ENCODE assay signal across 39 mouse cellular contexts in the genomic region with DNA sequence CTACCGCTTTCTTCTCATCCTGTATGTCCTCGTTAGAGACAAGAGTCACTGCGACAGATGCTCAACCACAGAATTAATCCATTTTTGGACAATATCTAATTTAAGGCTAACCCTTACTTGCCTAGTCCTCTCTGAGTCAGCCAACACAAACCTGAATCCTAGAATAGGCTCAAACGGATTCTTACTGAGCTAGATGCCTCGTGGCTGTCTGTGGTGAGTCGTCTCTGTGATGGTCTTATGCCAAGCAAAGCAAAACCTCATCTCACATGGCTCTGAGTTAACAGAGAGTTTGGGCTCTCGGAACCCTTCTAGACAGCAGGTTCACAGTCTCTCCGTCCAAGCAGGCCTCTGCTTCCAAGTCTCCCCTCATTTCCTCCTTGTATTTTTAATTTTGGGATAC. TPM values are rescaled to one million over a fixed set of nuclear protein-coding genes. Genes with fewer than 3 reads are reported as not detected.
DNase-seq lines count a peak whose midpoint lies in the region; ATAC-seq and TF ChIP-seq lines count a peak whose summit lies in the region.
"Had no signal": no experiment of that assay in that cellular context is flagged by ENCODE, and none has a peak within 500 bp of the region (broad histone marks: within the 10 kb centered on the region; RNA-seq: fewer than 3 reads in every experiment).

No protein-coding gene starts in this region.

- no peak overlapping the region for H3K27ac ChIP-seq in forebrain, postnatal 0 days (ENCODE audit: low read depth, low read length)
- H3K27ac ChIP-seq in neural tube, embryonic 15.5 days (replicated peaks) = no peak overlapping the region
- H3K27ac ChIP-seq: embryonic facial prominence, embryonic 12.5 days; embryonic facial prominence, embryonic 15.5 days; forebrain, embryonic 10.5 days; forebrain, embryonic 13.5 days; hindbrain, embryonic 12.5 days; hindbrain, embryonic 15.5 days had no signal

- no peak overlapping the region for H3K4me3 ChIP-seq in forebrain, postnatal 0 days (ENCODE audit: low read depth, low read length)
- H3K4me3 ChIP-seq in neural tube, embryonic 15.5 days (replicated peaks) = no peak overlapping the region
- H3K4me3 ChIP-seq: embryonic facial prominence, embryonic 12.5 days; embryonic facial prominence, embryonic 15.5 days; erythroblast, embryonic 14.5 days; forebrain, embryonic 10.5 days; forebrain, embryonic 13.5 days; hindbrain, embryonic 12.5 days; hindbrain, embryonic 15.5 days had no signal

- ATAC-seq in frontal cortex, adult (ENCODE audit: low TSS enrichment) = peak; percentile 27; the same call in 1 of the 2 replicates
- ATAC-seq in forebrain, postnatal 0 days = no peak
- no peak for ATAC-seq in neural tube, embryonic 15.5 days (ENCODE audit: low FRiP score)
- ATAC-seq: CD4-positive, CD25-positive, alpha-beta regulatory T cell, adult 4 months; forebrain, embryonic 13.5 days; forebrain, embryonic 16.5 days; Patski had no signal

- no peaks in the 10 kb centered on the region for H3K9me3 ChIP-seq in forebrain, postnatal 0 days (ENCODE audit: low read length)
- no peaks in the 10 kb centered on the region for H3K9me3 ChIP-seq in neural tube, embryonic 15.5 days (replicated peaks)
- H3K9me3 ChIP-seq: embryonic facial prominence, embryonic 15.5 days; hindbrain, embryonic 12.5 days; hindbrain, embryonic 15.5 days had no signal

- no peak for TF ChIP-seq CTCF in forebrain, postnatal 0 days (IDR thresholded peaks at IDR 0.05; ENCODE audit: low read depth)

- H3K9ac ChIP-seq in forebrain, postnatal 0 days = no peak overlapping the region
- no peak overlapping the region for H3K9ac ChIP-seq in neural tube, embryonic 15.5 days (replicated peaks)
- H3K9ac ChIP-seq: embryonic facial prominence, embryonic 12.5 days; embryonic facial prominence, embryonic 15.5 days; forebrain, embryonic 13.5 days; hindbrain, embryonic 12.5 days; hindbrain, embryonic 15.5 days had no signal

- no peak overlapping the region for H3K4me2 ChIP-seq in forebrain, postnatal 0 days (ENCODE audit: low read depth)
- no peak overlapping the region for H3K4me2 ChIP-seq in neural tube, embryonic 15.5 days
- H3K4me2 ChIP-seq: embryonic facial prominence, embryonic 12.5 days; embryonic facial prominence, embryonic 15.5 days; forebrain, embryonic 13.5 days; heart, embryonic 11.5 days; hindbrain, embryonic 12.5 days; hindbrain, embryonic 15.5 days had no signal

- no peaks in the 10 kb centered on the region for H3K4me1 ChIP-seq in forebrain, postnatal 0 days (ENCODE audit: insufficient read depth)
- no peaks in the 10 kb centered on the region for H3K4me1 ChIP-seq in neural tube, embryonic 15.5 days
- H3K4me1 ChIP-seq: embryonic facial prominence, embryonic 12.5 days; embryonic facial prominence, embryonic 15.5 days; forebrain, embryonic 10.5 days; forebrain, embryonic 13.5 days; hindbrain, embryonic 12.5 days; hindbrain, embryonic 15.5 days had no signal

- 85% methylated on average over 8 of the region's 8 CpGs for WGBS in forebrain, postnatal 0 days
- 92% methylated on average over 8 of the region's 8 CpGs for WGBS in neural tube, embryonic 15.5 days

- no peaks in the 10 kb centered on the region for H3K36me3 ChIP-seq in forebrain, postnatal 0 days (ENCODE audit: insufficient read depth)
- H3K36me3 ChIP-seq in neural tube, embryonic 15.5 days = no peaks in the 10 kb centered on the region
- H3K36me3 ChIP-seq: embryonic facial prominence, embryonic 12.5 days; embryonic facial prominence, embryonic 15.5 days; forebrain, embryonic 10.5 days; hindbrain, embryonic 12.5 days; hindbrain, embryonic 15.5 days had no signal

- H3K27me3 ChIP-seq in forebrain, postnatal 0 days (ENCODE audit: insufficient read depth, low read length) = no peaks in the 10 kb centered on the region
- no peaks in the 10 kb centered on the region for H3K27me3 ChIP-seq in neural tube, embryonic 15.5 days (replicated peaks)
- H3K27me3 ChIP-seq: embryonic facial prominence, embryonic 15.5 days; forebrain, embryonic 13.5 days; hindbrain, embryonic 15.5 days; Patski had no signal

- DNase-seq in frontal cortex, postnatal 10 days (ENCODE audit: low spot score in 2 of 2) = no peak
- DNase-seq in 3134 (ENCODE audit: extremely low read depth, insufficient read length, low spot score) (peak; percentile 27), NIH3T3 (ENCODE audit: low read depth) (peak; percentile 72)
- peak; percentile 56 for DNase-seq in fibroblast of lung, adult 2 months (ENCODE audit: low read depth)
- DNase-seq in kidney, adult 9 months = no peak
- DNase-seq in forebrain, postnatal 0 days = no peak
- DNase-seq: adrenal gland, postnatal 10 days; adrenal gland, postnatal 36 days; cerebellum, adult 11 months; cerebellum, adult 2 months; cerebellum, adult 9-11 months; cerebellum, postnatal 25 days; gastrocnemius, postnatal 14 days; heart, adult 11 months had no signal

RNA-seq across cellular contexts. Expression of a gene that starts 8.9 kb away (rescaled TPM):
- total RNA-seq in forebrain, postnatal 0 days (2014; rRNA removed) = not detected in 2 replicates
- polyA plus RNA-seq in forebrain, postnatal 0 days (2015; fragmentation: Nextera tagmentation; extraction: Ambion mirVana) = not detected in 2 replicates
- not detected in 2 replicates for polyA plus RNA-seq in neural tube, embryonic 15.5 days (2015; fragmentation: Nextera tagmentation; extraction: Ambion mirVana)
- total RNA-seq: adrenal gland, adult 18-20 months; adrenal gland, postnatal 10 days; adrenal gland, postnatal 36 days; common myeloid progenitor, adult 5-6 weeks; gastrocnemius, adult 18-20 months; gastrocnemius, postnatal 14 days; gastrocnemius, postnatal 4 days; heart, adult 8-10 months; heart, postnatal 25 days; hematopoietic stem cell, adult 5-6 weeks; MEL had no signal
- polyA plus RNA-seq: C2C12; CD4-positive, CD25-positive, alpha-beta regulatory T cell, adult 4 months; embryonic facial prominence, embryonic 12.5 days; embryonic facial prominence, embryonic 15.5 days; erythroblast, embryonic 14.5 days; forebrain, embryonic 10.5 days; forebrain, embryonic 13.5 days; forebrain, embryonic 16.5 days; heart, embryonic 11.5 days; heart, embryonic 14.5 days; heart, postnatal 0 days; hindbrain, embryonic 12.5 days; hindbrain, embryonic 15.5 days; intestine, embryonic 14.5 days; Patski had no signal

RNA-seq across cellular contexts. Expression of a gene that starts 9.0 kb away (rescaled TPM):
- not detected in 2 replicates for total RNA-seq in forebrain, postnatal 0 days (2014; rRNA removed)
- polyA plus RNA-seq in forebrain, postnatal 0 days (2015; fragmentation: Nextera tagmentation; extraction: Ambion mirVana) = not detected in 2 replicates
- not detected in 2 replicates for polyA plus RNA-seq in neural tube, embryonic 15.5 days (2015; fragmentation: Nextera tagmentation; extraction: Ambion mirVana)
- total RNA-seq: adrenal gland, adult 18-20 months; adrenal gland, postnatal 36 days; common myeloid progenitor, adult 5-6 weeks; gastrocnemius, adult 18-20 months; gastrocnemius, postnatal 14 days; gastrocnemius, postnatal 4 days; heart, adult 8-10 months; heart, postnatal 25 days; hematopoietic stem cell, adult 5-6 weeks; MEL had no signal
- polyA plus RNA-seq: C2C12; CD4-positive, CD25-positive, alpha-beta regulatory T cell, adult 4 months; cerebellum, adult 2 months; embryonic facial prominence, embryonic 12.5 days; embryonic facial prominence, embryonic 15.5 days; erythroblast, embryonic 14.5 days; forebrain, embryonic 10.5 days; forebrain, embryonic 13.5 days; forebrain, embryonic 16.5 days; heart, embryonic 11.5 days; heart, embryonic 14.5 days; heart, postnatal 0 days; hindbrain, embryonic 12.5 days; hindbrain, embryonic 15.5 days; intestine, embryonic 14.5 days; Patski had no signal

RNA-seq across cellular contexts. Expression of a gene that starts 11.0 kb away (rescaled TPM):
- not detected in 2 replicates for total RNA-seq in forebrain, postnatal 0 days (2014; rRNA removed)
- 0.19 TPM in 1 of 2 replicates, not detected in the other for polyA plus RNA-seq in forebrain, postnatal 0 days (2015; fragmentation: Nextera tagmentation; extraction: Ambion mirVana)
- polyA plus RNA-seq in neural tube, embryonic 15.5 days (2015; fragmentation: Nextera tagmentation; extraction: Ambion mirVana) = not detected in 2 replicates
- total RNA-seq: adrenal gland, adult 18-20 months; adrenal gland, postnatal 10 days; adrenal gland, postnatal 36 days; common myeloid progenitor, adult 5-6 weeks; gastrocnemius, adult 18-20 months; gastrocnemius, postnatal 14 days; gastrocnemius, postnatal 4 days; heart, adult 8-10 months; heart, postnatal 25 days; hematopoietic stem cell, adult 5-6 weeks; MEL had no signal
- polyA plus RNA-seq: C2C12; CD4-positive, CD25-positive, alpha-beta regulatory T cell, adult 4 months; cerebellum, adult 2 months; embryonic facial prominence, embryonic 12.5 days; embryonic facial prominence, embryonic 15.5 days; erythroblast, embryonic 14.5 days; forebrain, embryonic 10.5 days; forebrain, embryonic 13.5 days; forebrain, embryonic 16.5 days; heart, embryonic 11.5 days; heart, embryonic 14.5 days; heart, postnatal 0 days; hindbrain, embryonic 12.5 days; hindbrain, embryonic 15.5 days; intestine, embryonic 14.5 days; Patski had no signal

RNA-seq across cellular contexts. Expression of a gene that starts 19.2 kb away (rescaled TPM):
- not detected in 2 replicates for total RNA-seq in forebrain, postnatal 0 days (2014; rRNA removed)
- 0.33 TPM in 1 of 2 replicates, not detected in the other for polyA plus RNA-seq in forebrain, postnatal 0 days (2015; fragmentation: Nextera tagmentation; extraction: Ambion mirVana)
- 0.31 TPM in 1 of 2 replicates, not detected in the other for polyA plus RNA-seq in neural tube, embryonic 15.5 days (2015; fragmentation: Nextera tagmentation; extraction: Ambion mirVana)
- total RNA-seq: common myeloid progenitor, adult 5-6 weeks; gastrocnemius, adult 18-20 months; gastrocnemius, postnatal 14 days; gastrocnemius, postnatal 4 days; hematopoietic stem cell, adult 5-6 weeks; MEL had no signal
- polyA plus RNA-seq: C2C12; CD4-positive, CD25-positive, alpha-beta regulatory T cell, adult 4 months; cerebellum, adult 2 months; embryonic facial prominence, embryonic 12.5 days; erythroblast, embryonic 14.5 days; forebrain, embryonic 10.5 days; forebrain, embryonic 13.5 days; forebrain, embryonic 16.5 days; heart, embryonic 11.5 days; hindbrain, embryonic 12.5 days; hindbrain, embryonic 15.5 days; Patski had no signal

RNA-seq across cellular contexts. Expression of a gene that starts 31.2 kb away (rescaled TPM):
- not detected in 2 replicates for total RNA-seq in forebrain, postnatal 0 days (2014; rRNA removed)
- not detected in 2 replicates for polyA plus RNA-seq in forebrain, postnatal 0 days (2015; fragmentation: Nextera tagmentation; extraction: Ambion mirVana)
- not detected in 2 replicates for polyA plus RNA-seq in neural tube, embryonic 15.5 days (2015; fragmentation: Nextera tagmentation; extraction: Ambion mirVana)
- total RNA-seq: adrenal gland, adult 18-20 months; adrenal gland, postnatal 10 days; adrenal gland, postnatal 36 days; common myeloid progenitor, adult 5-6 weeks; gastrocnemius, adult 18-20 months; gastrocnemius, postnatal 14 days; gastrocnemius, postnatal 4 days; heart, adult 8-10 months; heart, postnatal 25 days; hematopoietic stem cell, adult 5-6 weeks; MEL had no signal
- polyA plus RNA-seq: C2C12; CD4-positive, CD25-positive, alpha-beta regulatory T cell, adult 4 months; cerebellum, adult 2 months; embryonic facial prominence, embryonic 12.5 days; embryonic facial prominence, embryonic 15.5 days; erythroblast, embryonic 14.5 days; forebrain, embryonic 10.5 days; forebrain, embryonic 13.5 days; forebrain, embryonic 16.5 days; heart, embryonic 11.5 days; heart, embryonic 14.5 days; heart, postnatal 0 days; hindbrain, embryonic 12.5 days; hindbrain, embryonic 15.5 days; intestine, embryonic 14.5 days; Patski had no signal

Comparison
In these comparisons a context has a peak if more than half of its experiments do, and no peak if none do; other contexts are left out.
1. DNase-seq: peak in 3134 (single experiment), NIH3T3 (single experiment) and fibroblast of lung, adult 2 months (single experiment); none in frontal cortex, postnatal 10 days (0 of 2), kidney, adult 9 months (single experiment) and forebrain, postnatal 0 days (single experiment).